Mouse (Mus musculus) cortical plate, adult 2 months (tissue): ENCODE measurements around the gene Snx11.

Source experiments
- CTCF ChIP-seq: fragments of 200-500 bp; IDR thresholded peaks from 2 replicates; pipeline ENCODE4 v1.5.1; 2011; ENCODE audit warnings: mild to moderate bottlenecking, control low read depth, low read length; ENCODE audit not compliant: insufficient read depth; ENCODE audit errors: extremely low read depth
- POLR2A ChIP-seq: fragments of 200-500 bp; IDR thresholded peaks from 2 replicates; pipeline ENCODE4 v1.6.1; 2011; ENCODE audit warnings: mild to moderate bottlenecking, low read length, control low read depth; ENCODE audit not compliant: insufficient read depth; ENCODE audit errors: extremely low read depth

DNA sequence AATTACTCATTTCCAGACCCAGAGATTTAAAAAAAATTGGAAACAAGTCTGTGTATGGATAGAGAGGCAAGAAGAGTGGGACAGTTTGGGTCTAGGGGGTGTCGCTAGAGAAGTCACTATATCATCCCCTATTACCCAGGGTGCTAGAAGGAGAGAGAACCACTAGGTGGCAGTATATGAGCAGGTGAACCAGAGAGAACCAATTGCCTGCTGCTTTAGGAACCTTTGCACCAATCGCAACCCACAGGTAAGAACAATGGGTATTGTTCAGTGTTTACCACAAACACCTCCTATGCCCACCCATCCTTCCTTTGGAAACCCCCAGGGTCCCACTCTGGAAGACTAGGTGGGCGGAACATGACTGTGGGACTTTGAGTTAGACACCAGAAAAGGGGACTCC is 17.3 kb downstream of the Snx11 start:
- TF ChIP-seq POLR2A (no peak), CTCF (peak; percentile 80)
